Mouse (Mus musculus) cerebellum, postnatal 25 days (tissue): ENCODE measurements around the gene Ubash3b.

Source experiments
- DNase-seq, 2 experiments: peaks; one replicate each; pipeline ENCODE4 v3.0.0; 2021; ENCODE audit warnings: mixed read lengths in 2 of 2

Ubash3b gene

DNA sequence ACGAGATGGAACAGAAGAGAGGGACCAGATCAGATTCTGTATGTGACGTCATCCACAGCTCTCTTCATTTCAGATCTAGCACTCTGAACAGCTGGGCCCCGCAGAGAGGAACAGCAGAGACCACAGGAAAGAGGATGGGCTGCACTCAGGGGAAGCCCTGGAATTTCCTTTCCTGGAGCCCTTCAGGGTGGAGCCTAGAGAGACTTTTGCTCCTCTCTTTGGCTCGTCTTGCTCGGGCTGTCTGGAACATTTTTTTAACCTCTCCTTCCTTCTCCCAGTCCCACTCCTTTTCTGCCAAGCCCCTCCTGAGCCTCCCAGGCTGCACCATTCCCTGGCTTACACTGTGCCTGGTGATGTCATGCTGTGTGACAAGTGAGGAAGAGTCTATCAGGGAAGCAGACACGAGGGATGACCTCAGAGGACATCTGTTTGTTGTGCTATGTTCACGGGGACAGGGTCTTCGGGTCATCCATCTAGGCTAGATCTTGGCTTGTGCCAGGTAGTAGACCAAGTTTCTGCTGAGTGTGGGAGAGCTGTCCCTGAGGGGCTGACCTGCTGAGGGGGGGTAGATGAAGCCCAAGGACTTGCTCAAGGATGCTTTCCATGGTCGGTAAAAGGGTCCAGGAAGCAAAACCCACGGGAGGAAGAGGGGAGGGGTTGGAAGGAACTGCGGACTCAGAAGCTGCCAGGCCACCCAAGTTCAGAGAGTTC, 77.2 kb downstream of the Ubash3b start:
- no peak for DNase-seq

DNA sequence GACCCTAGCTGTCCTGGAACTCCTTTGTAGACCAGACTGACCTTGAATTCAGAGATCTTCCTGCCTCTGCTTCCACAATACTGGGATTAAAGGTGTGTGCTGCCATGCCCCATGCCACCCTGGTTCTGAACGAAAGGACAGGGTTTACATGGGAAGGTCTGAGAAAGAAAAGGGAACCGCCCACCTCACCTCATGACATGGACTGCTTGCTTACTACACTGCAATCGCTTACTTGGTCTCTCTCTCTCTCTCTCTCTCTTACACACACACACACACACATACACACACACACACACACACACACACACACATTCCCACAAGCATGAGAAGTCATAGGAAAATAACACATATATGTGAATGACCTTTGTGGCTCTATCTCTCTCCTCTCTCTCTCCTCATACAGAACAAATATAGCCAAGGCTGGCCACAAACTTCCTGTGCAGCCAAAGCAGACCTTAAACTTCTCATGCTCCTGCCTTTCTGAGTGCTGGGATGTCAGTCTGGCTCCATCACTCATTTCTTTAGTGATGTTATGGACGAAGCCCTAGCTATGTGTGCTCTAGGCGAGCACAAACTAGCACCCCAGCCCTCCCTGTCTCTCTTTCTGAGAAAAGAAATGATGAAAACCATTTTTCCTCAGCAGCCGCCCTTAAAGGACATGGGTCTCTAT, 78.0 kb downstream of the Ubash3b start:
- DNase-seq = no peak

DNA sequence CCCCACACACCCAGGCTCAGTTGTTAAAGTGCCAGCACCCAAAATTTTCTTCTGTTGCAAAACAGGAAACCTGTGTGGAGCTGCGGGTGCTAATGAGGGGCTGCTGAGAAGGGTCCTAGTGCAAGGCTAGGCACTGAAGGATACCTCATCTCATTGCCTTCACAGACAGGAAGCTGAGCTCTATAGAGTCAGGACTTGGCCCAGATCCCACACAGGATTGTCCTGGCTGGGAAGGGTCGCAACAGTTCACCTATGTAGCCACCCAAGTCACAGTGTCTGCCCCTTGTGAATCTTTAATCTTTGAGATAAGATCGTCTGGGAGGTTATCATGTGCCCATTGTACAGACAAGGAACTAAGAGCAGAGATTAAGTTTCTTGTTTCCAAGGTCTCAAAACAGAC, 78.6 kb downstream of the Ubash3b start:
- no peak for DNase-seq

DNA sequence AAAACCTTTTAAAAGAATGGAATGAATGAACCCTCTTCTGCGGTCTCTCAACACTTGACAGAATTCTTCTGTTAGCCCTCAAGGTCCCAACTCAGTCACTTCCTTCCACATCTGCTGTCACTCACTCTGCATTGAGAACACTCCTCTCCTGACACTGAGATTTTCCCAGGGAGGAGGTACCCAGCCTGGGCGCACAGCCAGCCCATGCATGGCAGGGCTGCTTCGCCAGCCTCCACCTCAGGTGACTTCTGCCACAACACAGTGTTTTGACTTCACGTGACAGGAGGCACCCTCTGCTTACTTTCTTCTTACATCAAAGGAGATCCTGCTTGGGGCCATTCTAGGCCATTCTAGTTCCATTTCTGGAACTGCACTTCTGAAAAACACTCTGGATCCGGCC, 80.6 kb downstream of the Ubash3b start:
- DNase-seq = peak; percentile 69 to 80

DNA sequence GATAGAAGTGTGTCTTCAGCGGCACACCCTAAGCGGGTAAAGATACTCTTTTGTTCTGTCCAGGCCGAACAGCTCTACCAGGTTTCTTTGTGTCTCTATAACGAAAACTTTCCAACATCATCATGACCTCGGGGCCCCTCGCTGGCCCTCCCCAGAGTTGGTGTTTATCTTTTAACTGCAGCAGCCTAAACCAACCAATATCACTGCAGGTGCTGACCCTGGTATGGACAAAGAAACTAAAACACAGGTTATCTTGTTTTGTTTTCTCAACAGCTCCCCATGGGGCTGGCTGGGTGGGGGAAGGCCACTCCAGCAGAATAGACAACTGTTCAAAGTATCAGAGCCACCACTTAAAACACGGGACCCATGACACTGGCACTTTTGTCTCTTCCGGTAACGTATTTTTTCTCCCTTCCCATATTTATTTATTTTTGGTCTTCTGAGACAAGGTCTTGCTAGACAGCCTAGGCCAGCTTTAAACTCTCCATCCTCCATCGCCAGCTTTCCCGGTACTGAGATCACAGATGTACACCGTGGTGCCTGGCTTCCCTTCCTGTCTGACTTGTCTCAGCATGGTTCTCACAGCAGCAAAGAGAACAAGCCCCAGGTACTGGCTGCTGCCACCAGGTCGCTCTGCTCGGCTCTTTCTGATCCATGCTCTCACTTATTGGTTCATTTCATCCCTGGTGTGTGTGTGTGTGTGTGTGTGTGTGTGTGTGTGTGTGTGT, 81.9 kb downstream of the Ubash3b start:
- peak in 1 of 2 experiments; percentile 44 for DNase-seq

DNA sequence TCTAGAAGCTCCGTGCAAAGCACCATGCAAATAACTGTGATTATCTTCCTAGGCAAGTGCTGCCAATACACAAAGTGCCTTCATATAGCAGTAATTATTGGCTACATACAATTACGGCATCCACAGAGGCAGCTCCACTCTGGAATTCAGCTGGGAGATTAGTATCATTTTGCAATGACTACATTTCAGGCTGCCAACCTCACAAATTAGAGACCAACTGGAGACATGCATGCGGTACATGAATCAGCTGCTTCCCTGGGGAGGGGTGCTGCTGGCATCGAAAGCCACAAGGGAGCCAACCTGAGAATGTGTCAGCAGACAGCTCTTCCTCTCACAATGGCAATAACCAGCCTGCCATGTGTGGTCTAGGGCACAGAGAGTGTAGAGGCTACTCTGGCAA, 83.3 kb downstream of the Ubash3b start:
- peak; percentile 62 for DNase-seq

DNA sequence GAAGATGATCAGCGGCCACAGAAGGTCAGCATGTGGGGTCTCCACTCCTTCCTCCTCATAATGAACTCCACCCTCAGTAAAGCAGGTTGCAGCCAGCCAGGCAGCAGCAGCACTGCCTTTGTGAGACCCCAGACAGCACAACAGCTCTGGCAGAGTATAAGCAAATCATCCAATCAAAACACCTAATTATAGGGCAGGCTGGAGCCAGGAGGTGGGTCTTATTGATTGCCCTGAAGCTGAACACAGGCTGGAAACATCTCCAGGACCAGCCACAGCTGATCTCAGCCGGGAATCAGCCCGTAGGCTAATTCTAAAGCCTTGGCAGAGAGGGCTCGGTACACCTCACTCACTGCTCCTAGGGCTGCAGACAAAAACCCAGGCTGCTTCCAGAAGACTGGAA, 85.3 kb downstream of the Ubash3b start:
- DNase-seq = no peak

DNA sequence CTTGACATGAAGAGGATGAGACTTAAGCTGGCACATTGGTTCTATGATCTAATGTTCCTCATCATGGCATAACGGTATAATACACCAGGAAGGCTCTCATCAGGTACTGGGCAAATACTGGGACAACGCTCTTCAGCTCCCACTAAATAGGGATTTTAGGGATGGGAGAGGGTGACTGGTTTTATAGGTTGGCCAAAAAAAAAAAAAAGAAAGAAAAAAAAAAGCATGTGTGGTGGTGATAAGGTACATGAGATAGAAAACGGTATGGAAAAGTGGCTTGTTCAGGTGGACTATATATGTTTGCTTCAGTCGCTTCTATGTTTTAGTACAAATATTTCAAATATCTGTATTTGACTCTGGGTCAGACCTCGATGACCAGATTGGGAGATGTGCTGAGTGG, 86.0 kb downstream of the Ubash3b start:
- no peak for DNase-seq

DNA sequence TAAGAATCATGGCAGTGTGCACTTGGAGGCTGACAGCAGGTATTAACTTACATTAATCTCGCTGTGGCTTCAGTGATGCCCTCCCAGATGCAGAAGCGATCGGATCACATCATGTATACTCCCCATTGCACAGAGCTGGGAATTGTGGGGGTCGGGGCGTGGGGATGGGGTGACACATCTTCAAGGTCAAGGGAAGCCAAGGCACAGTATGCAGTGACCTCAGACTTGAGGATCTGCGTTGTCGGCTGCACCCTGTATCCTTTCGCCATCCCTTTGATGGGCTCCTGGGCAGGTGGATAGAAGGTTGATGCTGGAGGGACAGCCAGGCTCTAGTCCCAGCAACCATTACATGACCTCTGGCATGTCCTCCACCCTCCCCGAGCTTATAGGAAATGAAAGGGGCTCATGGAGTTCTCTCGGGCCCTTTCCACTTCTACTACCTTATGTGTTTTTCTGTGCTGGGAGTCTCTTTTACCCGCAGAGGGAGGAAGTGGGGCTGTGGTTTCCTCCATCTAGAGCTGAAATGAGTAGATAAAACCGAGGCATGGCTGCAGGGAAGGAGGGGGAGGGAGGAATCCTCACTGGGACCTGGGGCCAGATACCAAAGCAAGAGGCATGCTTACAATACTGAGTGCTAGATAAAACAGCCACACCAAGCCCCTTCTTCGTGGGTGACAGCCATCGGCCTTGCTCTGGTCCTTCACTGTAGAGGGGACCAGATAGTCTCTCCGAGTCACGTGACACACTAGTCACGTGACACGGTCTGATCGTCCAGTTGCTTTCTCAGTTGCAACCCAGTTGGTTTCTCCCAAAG, 88.1 kb downstream of the Ubash3b start:
- no peak for DNase-seq

DNA sequence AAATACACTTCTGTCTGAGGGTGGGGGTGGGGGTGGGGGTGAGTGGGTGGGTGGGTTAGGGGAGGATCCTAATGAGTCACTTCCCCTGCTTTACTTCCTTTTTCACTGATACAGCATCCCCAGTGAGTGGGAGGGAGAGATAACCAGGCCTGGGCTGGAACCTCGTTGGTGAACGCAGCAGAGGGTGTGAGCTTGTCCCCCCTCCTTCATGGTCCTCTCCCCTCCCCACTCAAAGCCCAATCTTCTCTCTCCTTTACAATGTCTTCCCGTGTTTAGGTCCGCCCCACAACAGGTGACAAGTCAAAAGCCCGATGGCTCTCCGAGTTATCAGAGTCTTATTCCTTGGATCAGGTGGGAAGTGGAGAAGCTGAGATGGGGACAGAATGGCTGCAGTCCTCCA, 88.7 kb downstream of the Ubash3b start:
- DNase-seq = no peak

DNA sequence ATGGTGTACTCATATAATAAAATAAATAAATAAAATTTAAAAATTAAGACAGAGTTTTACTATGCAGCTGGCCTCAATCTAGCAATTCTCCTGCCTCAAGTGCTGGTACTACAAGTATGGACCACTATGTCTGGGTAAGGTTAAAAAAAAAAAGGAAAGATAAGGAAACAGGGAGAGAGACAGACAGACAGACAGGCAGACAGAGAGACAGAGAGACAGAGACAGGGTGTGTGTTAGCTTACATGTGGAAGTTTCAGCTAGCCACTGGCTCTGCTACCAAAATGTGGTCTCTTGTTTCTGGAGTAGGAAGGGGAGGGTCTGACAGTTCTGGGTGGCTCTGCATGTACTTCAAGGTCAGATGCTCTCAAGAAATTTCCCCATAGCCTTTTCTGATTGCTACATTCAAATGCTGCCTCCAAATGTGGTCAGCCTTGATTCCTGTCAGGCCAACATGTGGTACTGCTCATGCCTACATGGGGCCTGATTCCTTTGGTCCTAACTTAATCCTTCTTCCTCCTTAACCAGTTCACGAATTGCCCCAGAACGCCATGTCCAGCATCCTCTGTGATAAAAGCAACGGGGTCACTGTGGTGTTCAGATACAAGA, 89.5 kb downstream of the Ubash3b start:
- no peak for DNase-seq

DNA sequence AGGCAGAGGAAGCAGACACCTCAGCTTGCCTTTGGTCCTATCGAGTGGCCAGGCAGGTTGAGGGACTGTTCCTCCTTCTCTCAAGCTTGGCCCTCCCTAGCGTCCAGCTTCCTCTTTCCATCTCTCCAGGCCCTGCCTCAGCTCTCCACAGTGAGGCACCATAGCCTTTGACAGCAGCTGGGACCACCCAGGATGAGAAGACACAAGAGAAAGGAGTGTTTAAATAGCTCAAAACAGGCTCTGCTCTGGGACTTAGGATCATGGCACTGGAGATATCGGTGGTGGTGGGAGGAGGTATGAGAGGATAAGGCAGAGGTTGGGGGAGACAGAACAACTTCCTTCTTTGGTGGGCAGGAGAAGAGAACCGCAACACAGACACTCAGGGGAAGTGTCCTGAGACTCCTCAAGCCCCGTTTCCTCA, 90.7 kb downstream of the Ubash3b start:
- peak in 1 of 2 experiments; percentile 43 for DNase-seq

DNA sequence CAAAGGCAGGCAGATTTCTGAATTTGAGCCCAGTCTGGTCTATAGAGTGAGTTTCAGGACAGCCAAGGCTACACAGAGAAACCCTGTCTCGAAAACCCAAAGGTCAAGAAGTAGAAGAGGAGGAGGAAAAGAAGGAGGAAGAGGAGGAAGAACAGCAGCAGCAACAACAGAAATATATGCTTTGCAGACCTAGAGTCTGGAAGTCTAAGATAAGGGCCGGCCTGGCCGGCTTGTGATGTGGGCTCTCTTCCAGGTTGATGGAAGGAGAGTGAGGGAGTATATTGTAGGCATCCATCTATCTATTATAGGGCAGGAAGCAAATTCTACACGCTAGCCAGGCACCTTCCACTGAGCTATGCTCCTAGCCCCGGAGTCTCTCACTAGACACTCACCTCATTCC, 92.0 kb downstream of the Ubash3b start:
- peak in 1 of 2 experiments; percentile 45 for DNase-seq

DNA sequence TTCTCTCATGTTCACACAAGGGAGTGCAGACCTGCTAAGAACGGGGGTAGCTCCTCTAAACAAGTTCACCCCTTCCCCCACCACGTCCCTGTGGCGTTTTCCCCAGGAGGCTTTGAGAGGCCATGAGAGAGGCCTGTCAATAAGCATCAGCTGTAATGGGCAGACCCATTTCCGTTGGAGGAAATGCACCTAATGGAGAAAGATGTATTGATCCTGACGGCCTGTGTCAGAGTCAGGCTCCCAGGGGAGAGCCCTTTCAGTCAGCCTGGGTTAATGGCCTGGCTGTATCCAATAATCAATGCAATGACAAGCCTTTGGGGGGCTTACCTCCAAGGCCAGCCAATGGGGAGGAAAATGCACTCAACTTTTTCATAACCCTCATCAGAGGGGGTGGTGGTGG, 100.1 kb downstream of the Ubash3b start:
- DNase-seq = peak in 1 of 2 experiments; percentile 14

DNA sequence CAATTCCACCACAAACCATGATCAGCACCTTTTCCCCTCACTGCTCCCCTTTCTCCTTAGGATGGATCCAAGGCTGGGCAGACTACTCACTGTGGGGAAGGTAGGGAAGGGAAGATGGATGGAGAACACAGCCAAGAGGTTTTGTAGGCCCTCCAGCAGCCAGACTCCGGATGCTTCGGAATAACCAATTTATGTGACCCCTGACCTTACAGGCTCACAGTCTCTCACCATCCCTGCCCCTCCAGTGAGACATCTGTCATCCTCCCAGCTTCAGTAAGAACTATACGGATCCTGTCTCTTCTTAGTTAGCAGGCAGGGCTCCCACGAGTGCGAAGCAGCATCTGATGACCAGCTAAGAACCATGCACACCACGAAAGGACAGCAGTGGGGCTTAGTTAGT, 100.9 kb downstream of the Ubash3b start:
- DNase-seq = no peak

DNA sequence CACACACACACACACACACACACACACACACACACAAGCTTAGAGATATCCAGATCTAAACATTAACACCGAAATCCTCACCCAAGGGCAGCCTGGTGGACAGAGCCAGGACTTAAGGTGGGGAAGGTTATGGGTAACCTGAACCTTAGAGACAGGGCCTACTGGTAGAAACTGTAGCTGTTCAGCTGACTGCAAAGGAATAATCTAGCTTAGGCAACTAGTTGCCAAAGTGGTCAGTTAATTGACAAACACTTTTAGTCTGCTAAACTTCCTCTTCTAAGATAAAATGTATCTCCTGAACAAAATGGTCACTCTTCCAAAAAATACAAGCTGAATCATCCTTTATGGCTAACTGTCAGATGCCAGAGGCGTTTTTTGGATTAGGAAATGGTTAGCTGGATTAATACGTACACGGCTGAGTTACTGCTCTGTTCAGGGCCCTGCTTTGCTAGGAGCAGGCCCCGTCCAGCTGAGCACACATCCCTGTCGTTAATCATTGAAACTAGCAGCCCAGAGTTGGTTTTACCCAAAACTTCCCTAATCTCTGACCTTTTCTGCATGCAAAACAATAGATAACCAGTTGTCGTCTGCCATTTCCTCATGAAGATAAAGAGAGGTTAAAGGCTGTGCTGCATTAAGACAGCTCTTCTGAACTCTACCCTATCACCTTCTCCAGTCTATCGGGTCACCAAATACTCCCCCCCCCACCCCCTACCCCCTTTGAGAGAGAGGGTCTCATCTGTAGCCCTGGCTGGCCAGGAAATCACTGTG, 102.5 kb downstream of the Ubash3b start:
- DNase-seq = no peak

DNA sequence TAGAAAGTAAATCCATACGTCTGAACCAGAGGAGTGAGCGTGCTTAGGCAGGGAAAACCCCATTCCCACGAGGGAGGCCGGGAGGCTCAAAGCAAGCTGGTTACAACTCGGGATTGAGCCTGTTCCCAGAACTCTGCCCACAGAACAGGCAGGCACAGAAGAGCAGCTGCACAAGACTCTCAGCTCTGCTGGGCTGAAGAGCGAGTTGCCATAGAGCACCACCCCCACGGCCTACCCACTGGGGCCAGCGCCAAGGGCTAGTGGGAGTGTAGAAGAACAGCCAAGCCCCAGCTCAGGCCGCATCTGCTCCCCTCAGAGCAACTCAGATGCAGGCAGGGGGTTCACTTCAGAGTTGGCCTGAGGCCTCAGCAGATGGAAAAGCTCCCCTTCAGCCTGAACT, 107.3 kb downstream of the Ubash3b start:
- DNase-seq = peak; percentile 86 to 91

DNA sequence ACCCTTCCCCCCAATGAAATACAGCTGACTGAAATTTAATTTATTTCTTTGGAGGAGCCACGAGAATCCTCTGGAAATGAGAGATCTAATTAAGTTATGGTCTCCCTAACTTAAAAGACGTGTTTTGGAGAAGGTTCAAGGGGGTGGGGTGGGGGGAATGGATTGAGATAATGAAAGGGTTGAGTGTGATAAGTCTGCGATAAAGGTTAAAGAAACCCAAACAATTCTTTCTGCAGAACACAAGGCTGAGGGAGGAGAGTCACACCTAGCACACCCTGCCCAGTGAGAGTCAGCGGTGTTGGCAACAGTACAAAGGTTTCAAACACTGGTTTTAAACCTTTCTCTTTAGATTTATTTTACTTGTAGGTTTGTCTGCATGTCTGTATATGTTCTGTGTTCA, 108.0 kb downstream of the Ubash3b start:
- no peak for DNase-seq

DNA sequence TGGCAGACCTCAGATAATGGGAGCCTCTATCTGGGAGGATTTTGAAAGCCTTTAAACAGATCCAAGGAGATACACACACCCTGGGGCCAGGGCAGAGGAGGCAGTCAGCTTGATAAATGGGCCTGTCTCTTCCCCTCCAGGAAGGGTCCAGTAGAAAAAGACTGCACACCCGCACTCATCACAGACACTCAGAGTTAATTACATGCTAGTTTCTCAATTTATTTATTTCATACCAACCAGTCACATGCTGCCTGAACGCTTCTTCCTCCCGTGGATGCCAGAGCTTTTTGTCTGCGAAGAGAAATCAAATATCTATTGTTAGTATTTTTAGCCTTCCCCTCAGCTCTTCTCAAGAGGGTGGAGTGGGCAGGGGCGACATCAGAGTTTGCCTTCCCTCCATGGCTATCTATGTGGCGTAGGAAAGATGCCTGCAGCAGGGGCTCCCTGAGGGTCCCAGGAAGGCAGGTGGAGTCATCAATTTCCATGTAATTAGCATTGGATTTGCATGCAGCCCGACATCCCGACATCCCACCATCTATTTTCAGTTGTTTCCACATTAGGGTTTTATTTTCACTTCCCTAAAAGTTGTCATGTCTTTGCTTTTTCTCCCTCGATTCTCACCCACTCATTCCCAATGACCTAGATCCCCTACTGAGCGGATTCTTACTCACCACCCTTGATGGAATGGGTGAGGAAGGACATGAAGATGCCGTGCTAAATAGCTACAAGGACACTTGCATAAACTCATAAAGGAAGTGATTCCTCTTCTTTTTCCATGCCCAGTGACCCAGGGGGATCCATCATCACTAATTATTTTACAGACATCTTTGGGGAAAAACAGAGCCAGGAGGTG, 110.2 kb downstream of the Ubash3b start:
- DNase-seq = no peak

DNA sequence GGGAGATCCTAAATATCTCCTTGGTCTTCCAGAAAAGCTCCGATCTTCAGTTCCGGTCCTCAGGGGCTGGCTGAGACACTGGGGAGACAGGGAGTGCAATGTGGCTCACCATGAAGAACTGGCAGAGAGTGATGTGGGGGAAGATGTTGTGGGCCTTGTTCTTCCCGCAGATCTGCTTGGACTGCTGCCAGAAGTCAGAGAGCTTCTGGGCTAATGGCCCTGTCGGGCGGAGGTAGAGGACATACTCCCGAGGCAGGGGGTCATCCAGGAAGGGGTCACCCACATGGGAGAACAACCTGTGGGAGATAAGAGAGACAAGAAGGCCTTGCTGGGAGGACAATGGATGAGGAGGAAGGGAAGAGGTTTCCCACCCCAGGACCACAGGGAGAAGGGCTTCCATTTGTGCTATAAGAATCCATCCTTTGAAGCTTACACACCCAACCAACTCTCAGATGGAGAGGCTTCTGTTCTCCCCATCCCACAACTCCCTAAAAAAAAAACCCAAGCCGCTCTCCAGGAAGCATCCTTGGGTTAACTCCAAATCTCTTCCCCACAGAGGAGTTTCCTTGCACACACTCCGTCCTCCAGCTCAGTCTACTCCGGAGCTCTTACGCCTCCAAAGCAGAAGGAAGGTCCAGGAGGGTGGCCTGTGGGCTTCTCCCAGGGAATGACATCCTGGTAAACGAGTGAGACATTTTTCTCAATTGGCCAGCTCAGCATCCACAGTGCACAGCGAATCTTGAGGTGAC, 111.0 kb downstream of the Ubash3b start:
- peak in 1 of 2 experiments; percentile 54 for DNase-seq
